Comparison of ENCODE assay signal across 16 mouse cellular contexts in the genomic region with DNA sequence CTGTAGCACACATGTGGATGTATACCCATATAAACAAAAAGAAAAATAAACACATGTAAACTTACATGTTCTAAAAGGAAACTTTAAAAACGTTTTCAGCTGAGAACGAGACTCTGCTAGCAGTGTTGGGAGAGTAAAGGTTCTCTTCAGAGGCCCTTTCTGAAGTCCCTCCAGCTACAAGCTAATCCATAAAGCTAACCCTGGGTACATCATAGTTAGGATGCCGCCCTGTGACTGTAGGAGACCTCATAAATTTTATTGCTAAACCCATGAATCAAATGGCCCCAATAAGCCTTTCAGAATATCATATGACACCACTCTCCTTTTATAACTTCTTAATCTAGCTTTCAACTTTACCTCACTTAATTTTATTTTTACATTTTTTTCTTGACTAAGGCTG.
"Had no signal": no experiment of that assay in that cellular context is flagged by ENCODE, and none has a peak within 500 bp of the region (broad histone marks: within the 10 kb centered on the region; RNA-seq: fewer than 3 reads in every experiment).

No protein-coding gene starts in this region.

- ATAC-seq: lung, postnatal 0 days; midbrain, embryonic 13.5 days; midbrain, embryonic 15.5 days had no signal

- DNase-seq: lung, adult 2 months; lung, postnatal 14 days; lung, postnatal 36 days; right cerebral cortex, postnatal 14 days; thymus, adult 18-20 months; thymus, postnatal 14 days; thymus, postnatal 36 days had no signal

- H3K36me3 ChIP-seq: lung, embryonic 15.5 days; midbrain, embryonic 13.5 days; midbrain, embryonic 15.5 days; neural tube, embryonic 12.5 days; stomach, embryonic 15.5 days had no signal

- H3K4me1 ChIP-seq: lung, embryonic 15.5 days; megakaryocyte, embryonic 14.5 days; midbrain, embryonic 13.5 days; midbrain, embryonic 15.5 days; neural tube, embryonic 12.5 days; stomach, embryonic 15.5 days had no signal

- H3K27ac ChIP-seq: lung, embryonic 15.5 days; macrophage; midbrain, embryonic 13.5 days; midbrain, embryonic 15.5 days; neural tube, embryonic 12.5 days; stomach, embryonic 15.5 days had no signal

- H3K4me3 ChIP-seq: lung, embryonic 15.5 days; megakaryocyte, embryonic 14.5 days; midbrain, embryonic 13.5 days; midbrain, embryonic 15.5 days; neural tube, embryonic 12.5 days; stomach, embryonic 15.5 days had no signal

- H3K9me3 ChIP-seq: lung, embryonic 15.5 days; midbrain, embryonic 13.5 days; midbrain, embryonic 15.5 days; neural tube, embryonic 12.5 days; stomach, embryonic 15.5 days had no signal

- H3K4me2 ChIP-seq: lung, embryonic 15.5 days; midbrain, embryonic 11.5 days; midbrain, embryonic 13.5 days; midbrain, embryonic 15.5 days; neural tube, embryonic 12.5 days; stomach, embryonic 15.5 days had no signal

- H3K9ac ChIP-seq: lung, embryonic 15.5 days; midbrain, embryonic 13.5 days; midbrain, embryonic 15.5 days; neural tube, embryonic 12.5 days; stomach, embryonic 15.5 days had no signal

- H3K27me3 ChIP-seq: lung, embryonic 15.5 days; midbrain, embryonic 13.5 days; midbrain, embryonic 15.5 days; neural tube, embryonic 12.5 days; stomach, embryonic 15.5 days had no signal
